Mouse (Mus musculus): ENCODE measurements around the gene Actn4. TPM values are rescaled to one million over a fixed set of nuclear protein-coding genes. Genes with fewer than 3 reads are reported as not detected.

Gene Actn4
- polyA plus RNA-seq, 1 experiment from 2014 or later: 260 TPM

- 73% methylated on average over 3 of the region's 3 CpGs for WGBS
- H3K4me1 ChIP-seq: peaks cover 78% of the 10 kb centered on the region
- peak overlapping the region; percentile 81 for H3K27ac ChIP-seq (replicated peaks)
Observed at GRCm38 (mm10) chr7:28924802-28925201, 37.3 kb downstream of the Actn4 start.

GRCm38 (mm10) chr7:28923865-28924291 lies 38.3 kb downstream of the Actn4 start:
- Histone ChIP-seq H3K4me1 (peaks cover 78% of the 10 kb centered on the region), H3K27me3 (replicated peaks; ENCODE audit: low read depth, poor library complexity, severe bottlenecking) (no peaks in the 10 kb centered on the region), H3K9me3 (no peaks in the 10 kb centered on the region), H3K36me3 (replicated peaks) (peaks cover 43% of the 10 kb centered on the region), H3K27ac (replicated peaks) (peak overlapping the region; percentile 81), H3K4me3 (peak overlapping the region; percentile 19; the same call in 1 of the 2 replicates)
- DNase-seq (ENCODE audit: low spot score): peak; percentile 59
- WGBS: 8% methylated on average over 4 of the region's 4 CpGs

More at GRCm38 (mm10) chr7:28924802-28925201, 37.3 kb downstream of the Actn4 start:
- H3K36me3 ChIP-seq (replicated peaks): peaks cover 44% of the 10 kb centered on the region
- no peak for DNase-seq (ENCODE audit: low spot score)
- 0 out of 2 replicates have a peak overlapping the region, but pooled peaks have one; percentile 14 for H3K4me3 ChIP-seq
- H3K9me3 ChIP-seq: no peaks in the 10 kb centered on the region
- no peaks in the 10 kb centered on the region for H3K27me3 ChIP-seq (replicated peaks; ENCODE audit: low read depth, poor library complexity, severe bottlenecking)

DNA sequence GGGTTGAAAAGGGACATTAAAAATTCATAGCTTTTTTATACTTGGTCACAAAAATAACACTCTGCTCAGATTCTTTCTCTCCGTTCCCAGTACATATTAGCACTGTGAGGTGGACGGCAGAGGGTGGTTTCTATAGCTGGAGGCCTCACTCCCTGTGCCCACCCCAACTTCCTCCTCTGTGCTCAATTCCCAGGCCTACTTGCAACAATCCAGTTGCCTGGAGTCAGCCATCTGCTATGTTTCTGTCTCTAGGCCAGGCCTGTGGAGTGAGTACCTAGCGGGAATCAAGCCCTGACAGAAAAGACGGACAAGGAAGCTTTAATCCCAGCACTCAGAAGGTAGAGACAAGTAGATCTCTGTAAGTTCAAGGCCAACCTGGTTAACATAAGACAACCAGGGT lies 39.5 kb downstream of the Actn4 start:
- H3K36me3 ChIP-seq (replicated peaks): peaks cover 50% of the 10 kb centered on the region
- peak overlapping the region; percentile 81 for H3K27ac ChIP-seq (replicated peaks)
- DNase-seq (ENCODE audit: low spot score): no peak
- 74% methylated on average over 4 of the region's 4 CpGs for WGBS
- H3K27me3 ChIP-seq (replicated peaks; ENCODE audit: low read depth, poor library complexity, severe bottlenecking): no peaks in the 10 kb centered on the region
- no peak overlapping the region for H3K4me3 ChIP-seq
- peaks cover 84% of the 10 kb centered on the region for H3K4me1 ChIP-seq
- H3K9me3 ChIP-seq: no peaks in the 10 kb centered on the region

DNA sequence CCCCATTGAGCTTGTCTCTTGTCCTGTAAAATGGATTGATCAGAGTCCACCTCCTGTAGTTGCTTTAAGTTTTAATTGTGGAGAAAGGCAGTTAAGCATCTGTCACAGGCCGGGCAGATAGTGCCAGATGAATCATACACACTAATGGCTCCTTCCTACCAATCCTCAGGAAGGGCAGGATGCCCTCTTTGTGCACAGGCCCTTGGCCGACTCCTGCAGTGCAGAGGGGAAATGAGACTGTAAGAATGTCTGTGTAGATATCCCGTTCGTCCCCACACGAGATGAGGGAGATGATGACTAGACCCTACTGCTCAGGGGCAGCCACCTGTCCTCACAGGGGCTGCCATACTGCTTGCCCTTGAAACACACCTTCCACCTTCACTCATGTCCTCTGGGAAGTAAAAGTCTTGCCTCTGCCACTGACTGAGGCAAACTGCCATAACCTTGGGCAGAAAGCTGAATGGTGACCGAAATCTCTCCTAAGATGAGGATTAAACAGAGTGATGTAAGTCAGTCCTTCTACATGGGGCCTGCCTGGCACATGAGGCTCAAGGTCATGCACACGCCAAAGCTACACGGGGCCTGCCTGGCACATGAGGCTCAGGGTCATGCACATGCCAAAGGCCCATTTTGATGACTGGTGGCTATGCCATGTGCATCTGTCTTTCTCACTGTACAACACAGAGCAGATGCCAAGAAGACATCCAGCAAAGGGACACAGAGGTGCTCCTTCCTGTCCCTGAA lies 40.2 kb downstream of the Actn4 start:
- DNase-seq (ENCODE audit: low spot score): no peak
- Histone ChIP-seq H3K4me3 (no peak overlapping the region), H3K36me3 (replicated peaks) (peaks cover 54% of the 10 kb centered on the region), H3K27ac (replicated peaks) (peak overlapping the region; percentile 81), H3K4me1 (peaks cover 84% of the 10 kb centered on the region), H3K27me3 (replicated peaks; ENCODE audit: low read depth, poor library complexity, severe bottlenecking) (no peaks in the 10 kb centered on the region), H3K9me3 (no peaks in the 10 kb centered on the region)
- 89% methylated on average over 8 of the region's 8 CpGs for WGBS

DNA sequence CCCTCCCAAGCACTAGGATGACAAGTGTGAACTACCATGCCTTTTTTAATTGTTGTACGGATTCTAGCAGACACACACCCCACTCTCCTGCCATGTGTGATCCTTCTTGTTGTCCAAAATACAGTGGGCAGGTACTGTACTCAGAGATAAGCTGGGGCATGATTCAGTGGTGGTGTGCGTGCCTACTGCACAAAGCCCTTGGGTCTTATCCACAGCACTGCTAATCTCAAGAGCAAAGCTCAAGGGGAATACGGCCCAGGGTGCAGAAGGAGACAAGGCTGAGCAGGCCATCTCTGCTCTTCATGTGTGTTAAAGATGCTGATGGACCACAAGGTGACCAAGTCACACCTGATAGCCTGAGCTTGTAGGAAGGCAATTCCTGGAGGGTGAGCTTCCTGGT lies 41.0 kb downstream of the Actn4 start:
- no peak overlapping the region for H3K4me3 ChIP-seq
- DNase-seq (ENCODE audit: low spot score): no peak
- no peaks in the 10 kb centered on the region for H3K9me3 ChIP-seq
- H3K27me3 ChIP-seq (replicated peaks; ENCODE audit: low read depth, poor library complexity, severe bottlenecking): no peaks in the 10 kb centered on the region
- 94% methylated on average over 3 of the region's 3 CpGs for WGBS
- peaks cover 58% of the 10 kb centered on the region for H3K36me3 ChIP-seq (replicated peaks)
- no peak overlapping the region for H3K27ac ChIP-seq (replicated peaks)
- H3K4me1 ChIP-seq: peaks cover 79% of the 10 kb centered on the region

- Histone ChIP-seq H3K9me3 (no peaks in the 10 kb centered on the region), H3K4me3 (peak overlapping the region; percentile 11; the same call in 1 of the 2 replicates), H3K4me1 (peaks cover 66% of the 10 kb centered on the region), H3K27me3 (replicated peaks; ENCODE audit: low read depth, poor library complexity, severe bottlenecking) (no peaks in the 10 kb centered on the region), H3K27ac (replicated peaks) (peak overlapping the region; percentile 78), H3K36me3 (replicated peaks) (peaks cover 71% of the 10 kb centered on the region)
- WGBS: 65% methylated on average over 6 of the region's 6 CpGs
- peak; percentile 52 for DNase-seq (ENCODE audit: low spot score)
Observed at GRCm38 (mm10) chr7:28919815-28920214, 42.3 kb downstream of the Actn4 start.

- peaks cover 53% of the 10 kb centered on the region for H3K4me1 ChIP-seq
- no peak for DNase-seq (ENCODE audit: low spot score)
- H3K4me3 ChIP-seq: no peak overlapping the region
- H3K36me3 ChIP-seq (replicated peaks): peaks cover 84% of the 10 kb centered on the region
- H3K27ac ChIP-seq (replicated peaks): peak overlapping the region; percentile 78; the same call in 1 of the 2 replicates
- H3K9me3 ChIP-seq: no peaks in the 10 kb centered on the region
- no peaks in the 10 kb centered on the region for H3K27me3 ChIP-seq (replicated peaks; ENCODE audit: low read depth, poor library complexity, severe bottlenecking)
- WGBS: 66% methylated on average over 8 of the region's 8 CpGs
Observed at GRCm38 (mm10) chr7:28918540-28918939, 43.6 kb downstream of the Actn4 start.

GRCm38 (mm10) chr7:28917503-28918426 lies 44.4 kb downstream of the Actn4 start:
- H3K4me3 ChIP-seq: no peak overlapping the region
- DNase-seq (ENCODE audit: low spot score): no peak
- peaks cover 89% of the 10 kb centered on the region for H3K36me3 ChIP-seq (replicated peaks)
- no peak overlapping the region for H3K27ac ChIP-seq (replicated peaks)
- H3K4me1 ChIP-seq: peaks cover 50% of the 10 kb centered on the region
- H3K27me3 ChIP-seq (replicated peaks; ENCODE audit: low read depth, poor library complexity, severe bottlenecking): no peaks in the 10 kb centered on the region
- WGBS: 71% methylated on average over 10 of the region's 10 CpGs
- no peaks in the 10 kb centered on the region for H3K9me3 ChIP-seq

- DNase-seq (ENCODE audit: low spot score): no peak
- Histone ChIP-seq H3K27me3 (replicated peaks; ENCODE audit: low read depth, poor library complexity, severe bottlenecking) (no peaks in the 10 kb centered on the region), H3K4me1 (peaks cover 43% of the 10 kb centered on the region), H3K4me3 (no peak overlapping the region), H3K9me3 (no peaks in the 10 kb centered on the region), H3K27ac (replicated peaks) (no peak overlapping the region), H3K36me3 (replicated peaks) (peaks cover 92% of the 10 kb centered on the region)
Observed at GRCm38 (mm10) chr7:28916491-28916890, 45.6 kb downstream of the Actn4 start.

GRCm38 (mm10) chr7:28913171-28913570 lies 49.0 kb downstream of the Actn4 start:
- no peaks in the 10 kb centered on the region for H3K9me3 ChIP-seq
- H3K4me1 ChIP-seq: peaks cover 14% of the 10 kb centered on the region
- H3K27ac ChIP-seq (replicated peaks): no peak overlapping the region
- no peak overlapping the region for H3K4me3 ChIP-seq
- no peaks in the 10 kb centered on the region for H3K27me3 ChIP-seq (replicated peaks; ENCODE audit: low read depth, poor library complexity, severe bottlenecking)
- peaks cover 100% of the 10 kb centered on the region for H3K36me3 ChIP-seq (replicated peaks)
- WGBS: 73% methylated on average over 11 of the region's 11 CpGs
- DNase-seq (ENCODE audit: low spot score): no peak

DNA sequence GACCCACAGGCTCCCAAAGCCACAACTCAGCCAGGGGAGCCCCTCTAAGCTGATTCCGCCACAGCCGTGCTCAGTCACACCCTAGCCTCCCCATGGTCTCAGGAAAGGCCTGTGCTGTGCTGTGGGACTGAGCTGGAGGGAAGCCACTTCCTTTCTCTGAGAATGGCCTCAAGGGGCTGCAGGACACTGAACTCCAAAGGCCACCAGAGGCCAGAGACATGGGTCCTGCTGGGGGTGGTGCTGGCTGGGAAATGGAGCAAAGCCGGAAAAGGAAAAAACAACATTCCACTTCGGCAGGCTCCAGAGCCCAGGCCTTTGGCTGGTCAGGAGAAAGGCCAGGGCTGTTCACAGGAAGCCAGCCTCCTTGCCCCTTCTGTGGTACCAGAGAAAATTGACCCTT lies 50.5 kb downstream of the Actn4 start:
- peaks cover 12% of the 10 kb centered on the region for H3K4me1 ChIP-seq
- H3K36me3 ChIP-seq (replicated peaks): peaks cover 100% of the 10 kb centered on the region
- H3K27me3 ChIP-seq (replicated peaks; ENCODE audit: low read depth, poor library complexity, severe bottlenecking): no peaks in the 10 kb centered on the region
- peak overlapping the region; percentile 19; the same call in 1 of the 2 replicates for H3K27ac ChIP-seq (replicated peaks)
- DNase-seq (ENCODE audit: low spot score): no peak
- H3K9me3 ChIP-seq: no peaks in the 10 kb centered on the region
- H3K4me3 ChIP-seq: no peak overlapping the region
- WGBS: 60% methylated on average over 4 of the region's 4 CpGs

DNA sequence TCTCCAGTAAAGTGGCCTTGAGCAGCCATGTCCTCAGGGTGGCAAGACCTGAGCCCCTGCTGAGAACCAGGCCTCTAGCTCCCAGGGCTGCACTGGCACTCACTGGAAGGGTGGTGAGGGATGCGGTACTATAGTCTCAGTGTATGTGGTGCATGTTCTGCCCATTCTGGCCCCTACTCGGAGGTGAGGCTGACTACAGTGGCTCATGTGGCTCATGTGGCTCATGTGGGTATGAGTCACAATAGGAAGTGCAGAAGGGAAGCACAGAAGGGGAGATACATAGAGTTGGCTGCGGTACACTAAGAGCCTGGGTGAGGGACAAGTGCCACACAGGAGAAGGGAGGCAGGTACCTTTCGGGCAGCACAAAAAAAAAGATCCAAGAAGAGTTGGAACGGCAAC lies 54.9 kb downstream of the Actn4 start:
- Histone ChIP-seq H3K4me1 (peaks cover 7% of the 10 kb centered on the region; the same call in 1 of the 2 replicates), H3K27ac (replicated peaks) (no peak overlapping the region), H3K9me3 (no peaks in the 10 kb centered on the region), H3K4me3 (no peak overlapping the region), H3K36me3 (replicated peaks) (peaks cover 100% of the 10 kb centered on the region), H3K27me3 (replicated peaks; ENCODE audit: low read depth, poor library complexity, severe bottlenecking) (no peaks in the 10 kb centered on the region)
- DNase-seq (ENCODE audit: low spot score): no peak
- 95% methylated on average over 5 of the region's 5 CpGs for WGBS

Data from embryonic facial prominence, embryonic 10.5 days (tissue).